Mouse (Mus musculus) liver, adult 2 months (tissue): Measurements from ENCODE around the gene Prss45. TPM values are rescaled to one million over a fixed set of nuclear protein-coding genes. Genes with fewer than 3 reads are reported as not detected.

ENCODE experiments used
- DNase-seq: peaks from one replicate; pipeline ENCODE4 v3.0.0-alpha.2; 2011; ENCODE audit warnings: low read depth, low spot score; ENCODE audit errors: extremely low read depth
- H3K27ac ChIP-seq: fragments of 200-500 bp; replicated peaks from 2 replicates; pipeline ENCODE4 v1.5.1; 2012; ENCODE audit warnings: low read depth, mild to moderate bottlenecking, control low read depth, inconsistent platforms, low read length; ENCODE audit not compliant: insufficient read depth
- H3K27me3 ChIP-seq: fragments of 200-500 bp; 2 replicates; pipeline ENCODE4 v1.6.1; 2012; ENCODE audit warnings: mild to moderate bottlenecking, moderate library complexity, low read length, inconsistent platforms; ENCODE audit not compliant: control insufficient read depth, insufficient read depth
- H3K36me3 ChIP-seq: fragments of 200-500 bp; 2 replicates; pipeline ENCODE4 v1.6.1; 2012; ENCODE audit warnings: low read length, inconsistent platforms; ENCODE audit not compliant: control insufficient read depth, insufficient read depth
- H3K4me1 ChIP-seq: fragments of 200-500 bp; 2 replicates; pipeline ENCODE4 v1.6.1; 2011; ENCODE audit warnings: low read length; ENCODE audit not compliant: control insufficient read depth, insufficient read depth
- H3K4me3 ChIP-seq: fragments of 200-500 bp; 2 replicates; pipeline ENCODE4 v1.5.1; 2011; ENCODE audit warnings: low read depth, mild to moderate bottlenecking, control low read depth, low read length, moderate library complexity; ENCODE audit not compliant: insufficient read depth
- H3K79me2 ChIP-seq: fragments of 200-500 bp; 2 replicates; pipeline ENCODE4 v1.6.1; 2012; ENCODE audit warnings: inconsistent platforms, mild to moderate bottlenecking, low read length, moderate library complexity; ENCODE audit not compliant: control insufficient read depth, insufficient read depth
- H3K9ac ChIP-seq: fragments of 200-500 bp; 2 replicates; pipeline ENCODE4 v1.6.1; 2012; ENCODE audit warnings: low read depth, mild to moderate bottlenecking, control low read depth, inconsistent platforms, low read length
- CTCF ChIP-seq: fragments of 200-500 bp; IDR thresholded peaks from 2 replicates; pipeline ENCODE4 v1.5.1; 2011; ENCODE audit warnings: low read depth, low read length, control low read depth
- POLR2A ChIP-seq: fragments of 200-500 bp; IDR thresholded peaks from 2 replicates; pipeline ENCODE4 v1.6.1; 2011; ENCODE audit warnings: low read length, control low read depth; ENCODE audit not compliant: insufficient read depth; ENCODE audit errors: extremely low read depth
- WGBS: fragments of 180-500 bp; shearing (Covaris S2); methylation state at CpG from one replicate; pipeline ENCODE4 v1.1.7; 2018; 5-methylcytosine and 5-hydroxymethylcytosine counted together
- polyA plus RNA-seq: library from polyadenylated mRNA; depleted of rRNA; stranded (reverse); fragments of >200 nt; gene quantifications from 2 replicates; pipeline ENCODE4 v1.2.3, GENCODE M21; 2012
- total RNA-seq: library from RNA; depleted of rRNA; stranded (reverse); fragments of >200 nt; gene quantifications from 2 replicates; pipeline ENCODE4 v1.2.3, GENCODE M21; 2014

Gene Prss45
- total and polyA plus RNA-seq, 2 experiments = not detected

GRCm38 (mm10) chr9:110877353-110877752 lies 43.0 kb downstream of the Prss45 start:
- DNase-seq = peak; percentile 96
- H3K27ac ChIP-seq = peak overlapping the region; percentile 88
- H3K4me1 ChIP-seq = peaks cover 36% of the 10 kb centered on the region
- H3K27me3 ChIP-seq = no peaks in the 10 kb centered on the region
- H3K9ac ChIP-seq = peak overlapping the region; percentile 27; the same call in 1 of the 2 replicates
- no peaks in the 10 kb centered on the region for H3K36me3 ChIP-seq
- H3K4me3 ChIP-seq = no peak overlapping the region
- H3K79me2 ChIP-seq = peaks cover 13% of the 10 kb centered on the region; the same call in 1 of the 2 replicates
- WGBS = 30% methylated on average over 1 of the region's 1 CpGs
- 0 out of 2 replicates have a peak, but pooled peaks have one; percentile 8 for TF ChIP-seq POLR2A
- TF ChIP-seq CTCF = no peak

- H3K27ac ChIP-seq = peak overlapping the region; percentile 95
- peaks cover 13% of the 10 kb centered on the region; the same call in 1 of the 2 replicates for H3K79me2 ChIP-seq
- no peak overlapping the region for H3K4me3 ChIP-seq
- TF ChIP-seq POLR2A = no peak
- no peak for TF ChIP-seq CTCF
- H3K9ac ChIP-seq = peak overlapping the region; percentile 30
- no peaks in the 10 kb centered on the region for H3K36me3 ChIP-seq
- H3K27me3 ChIP-seq = no peaks in the 10 kb centered on the region
- peaks cover 36% of the 10 kb centered on the region for H3K4me1 ChIP-seq
- WGBS = 18% methylated on average over 5 of the region's 5 CpGs
- DNase-seq = peak; percentile 97
These were observed 43.5 kb downstream of the Prss45 start for GRCm38 (mm10) chr9:110877888-110878287.

DNA sequence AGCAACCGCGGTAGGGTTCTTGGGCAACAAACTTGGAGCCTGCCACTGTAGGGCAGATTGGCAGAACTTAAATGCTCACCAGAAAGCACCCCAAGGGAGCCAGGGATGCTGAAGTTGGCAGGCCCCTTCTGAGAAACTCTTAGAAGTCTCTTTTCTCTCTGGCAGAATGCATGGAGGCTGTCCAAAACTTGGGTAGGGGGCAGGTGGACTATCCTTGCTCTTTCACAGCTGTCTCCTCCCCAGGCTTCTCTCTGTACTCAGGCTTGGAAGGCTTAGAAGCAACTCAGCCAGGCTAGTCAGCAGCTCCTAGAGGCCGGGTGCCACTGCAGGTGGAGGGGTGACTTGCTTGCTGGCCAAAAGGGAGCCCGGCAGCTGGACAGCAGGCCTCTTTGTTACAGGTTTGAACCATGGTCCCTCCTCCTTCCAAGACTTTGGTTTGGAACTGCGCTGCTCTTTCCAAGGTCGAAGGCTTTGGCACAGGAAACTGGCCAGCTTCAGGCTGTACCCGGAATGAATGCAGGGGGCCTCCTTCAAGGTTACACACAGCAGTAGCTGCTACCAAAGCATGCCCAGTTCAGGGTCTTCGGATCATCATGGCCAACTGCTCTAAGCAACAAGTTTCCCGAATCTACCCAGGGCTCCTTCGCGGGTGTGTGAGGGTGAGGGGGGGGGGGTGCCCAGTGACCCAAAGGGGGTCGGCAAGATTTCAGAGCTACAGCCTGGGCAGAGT lies 45.0 kb downstream of the Prss45 start, which contains the start of gene Als2cl:
Gene Als2cl, plus strand, starts transcription at position 680 of the 730 bp plus-strand sequence.
- Histone ChIP-seq H3K36me3 (peaks cover under 1% of the 10 kb centered on the region; the same call in 1 of the 2 replicates), H3K9ac (peak within 1 kb of the TSS; percentile 91), H3K4me3 (peak within 1 kb of the TSS; percentile 65), H3K27me3 (no peaks in the 10 kb centered on the region), H3K27ac (peak within 1 kb of the TSS; percentile 95), H3K79me2 (peaks cover 13% of the 10 kb centered on the region; the same call in 1 of the 2 replicates), H3K4me1 (peaks cover 33% of the 10 kb centered on the region)
- peak; percentile 68 for DNase-seq
- WGBS = 7% methylated on average over 12 of the region's 12 CpGs
- no peak for TF ChIP-seq POLR2A
- no peak for TF ChIP-seq CTCF

- H3K9ac ChIP-seq = peak within 1 kb of the TSS; percentile 91
- under 1% methylated on average over 57 of the region's 57 CpGs for WGBS
- H3K79me2 ChIP-seq = peaks cover 13% of the 10 kb centered on the region; the same call in 1 of the 2 replicates
- peak; percentile 83 for DNase-seq
- peaks cover 26% of the 10 kb centered on the region for H3K4me1 ChIP-seq
- no peaks in the 10 kb centered on the region for H3K27me3 ChIP-seq
- TF ChIP-seq CTCF = no peak
- TF ChIP-seq POLR2A = peak; percentile 92
- H3K4me3 ChIP-seq = peak within 1 kb of the TSS; percentile 65
- peaks cover 2% of the 10 kb centered on the region; the same call in 1 of the 2 replicates for H3K36me3 ChIP-seq
- peak within 1 kb of the TSS; percentile 95 for H3K27ac ChIP-seq
These were observed 45.7 kb downstream of the Prss45 start, which contains the start of gene Tmie for GRCm38 (mm10) chr9:110879998-110880561. Gene Tmie, minus strand, starts transcription at chr9:110880113.

- DNase-seq = peak; percentile 89
- Histone ChIP-seq H3K36me3 (peaks cover 2% of the 10 kb centered on the region; the same call in 1 of the 2 replicates), H3K4me3 (peak overlapping the region; percentile 65), H3K79me2 (peaks cover 13% of the 10 kb centered on the region; the same call in 1 of the 2 replicates), H3K27me3 (no peaks in the 10 kb centered on the region), H3K27ac (peak overlapping the region; percentile 70), H3K4me1 (peaks cover 26% of the 10 kb centered on the region), H3K9ac (peak overlapping the region; percentile 66)
- WGBS = 8% methylated on average over 4 of the region's 4 CpGs
- TF ChIP-seq POLR2A (no peak), CTCF (no peak)
These were observed 46.4 kb downstream of the Prss45 start for GRCm38 (mm10) chr9:110880772-110881171.
